Mouse (Mus musculus) megakaryocyte, embryonic 14.5 days (primary cell): ENCODE results near the gene Mfn1. TPM values are rescaled to one million over a fixed set of nuclear protein-coding genes. Genes with fewer than 3 reads are reported as not detected.
A peak's percentile ranks its signal among the peaks of the same experiment; 100 is the strongest.

Experiments
- H3K27me3 ChIP-seq: replicated peaks from 2 replicates; pipeline ENCODE3; 2012; ENCODE audit warnings: inconsistent platforms
- H3K36me3 ChIP-seq: replicated peaks from 2 replicates; pipeline ENCODE3; 2012; ENCODE audit warnings: low read length, inconsistent platforms, mixed read lengths
- H3K4me1 ChIP-seq: 2 replicates; pipeline ENCODE4 v1.6.1; 2012; ENCODE audit warnings: inconsistent platforms
- H3K4me3 ChIP-seq: replicated peaks from 2 replicates; pipeline ENCODE3; 2012; ENCODE audit warnings: moderate library complexity, mild to moderate bottlenecking, inconsistent platforms
- H3K9me3 ChIP-seq: 2 replicates; pipeline ENCODE4 v1.6.1; 2012; ENCODE audit warnings: inconsistent platforms
- FLI1 ChIP-seq: IDR thresholded peaks from 2 replicates; pipeline ENCODE4 v1.6.1; 2012; ENCODE audit warnings: low read length, inconsistent platforms, mixed read lengths
- GATA1 ChIP-seq: IDR thresholded peaks from 3 replicates; pipeline ENCODE4 v1.6.1; 2012; ENCODE audit warnings: mixed read lengths, low read length, inconsistent platforms, borderline replicate concordance
- polyA plus RNA-seq: library from polyadenylated mRNA; stranded (reverse); fragments of >175 nt; gene quantifications from 2 replicates; pipeline ENCODE4 v1.2.3, GENCODE M21; 2012; ENCODE audit warnings: low replicate concordance; ENCODE audit not compliant: insufficient read depth

Gene Mfn1
- polyA plus RNA-seq, 1 experiment = 2.7 TPM

- Histone ChIP-seq H3K27me3 (no peaks in the 10 kb centered on the region), H3K36me3 (peaks cover 85% of the 10 kb centered on the region), H3K9me3 (peaks cover 4% of the 10 kb centered on the region), H3K4me1 (peaks cover 4% of the 10 kb centered on the region; the same call in 1 of the 2 replicates), H3K4me3 (no peak overlapping the region)
- no peak for TF ChIP-seq FLI1
- TF ChIP-seq GATA1 = no peak
Measured at GRCm38 (mm10) chr3:32563401-32563800, 34.1 kb downstream of the Mfn1 start.

GRCm38 (mm10) chr3:32573086-32573485 is 43.8 kb downstream of the Mfn1 start:
- Histone ChIP-seq H3K4me3 (no peak overlapping the region), H3K4me1 (no peaks in the 10 kb centered on the region), H3K9me3 (peaks cover 7% of the 10 kb centered on the region), H3K36me3 (peaks cover 90% of the 10 kb centered on the region), H3K27me3 (no peaks in the 10 kb centered on the region)
- no peak for TF ChIP-seq GATA1
- no peak for TF ChIP-seq FLI1

- Histone ChIP-seq H3K4me3 (no peak overlapping the region), H3K9me3 (no peaks in the 10 kb centered on the region), H3K4me1 (no peaks in the 10 kb centered on the region), H3K27me3 (no peaks in the 10 kb centered on the region), H3K36me3 (peaks cover 89% of the 10 kb centered on the region)
- no peak for TF ChIP-seq GATA1
- no peak for TF ChIP-seq FLI1
Measured at GRCm38 (mm10) chr3:32573881-32574280, 44.6 kb downstream of the Mfn1 start.

DNA sequence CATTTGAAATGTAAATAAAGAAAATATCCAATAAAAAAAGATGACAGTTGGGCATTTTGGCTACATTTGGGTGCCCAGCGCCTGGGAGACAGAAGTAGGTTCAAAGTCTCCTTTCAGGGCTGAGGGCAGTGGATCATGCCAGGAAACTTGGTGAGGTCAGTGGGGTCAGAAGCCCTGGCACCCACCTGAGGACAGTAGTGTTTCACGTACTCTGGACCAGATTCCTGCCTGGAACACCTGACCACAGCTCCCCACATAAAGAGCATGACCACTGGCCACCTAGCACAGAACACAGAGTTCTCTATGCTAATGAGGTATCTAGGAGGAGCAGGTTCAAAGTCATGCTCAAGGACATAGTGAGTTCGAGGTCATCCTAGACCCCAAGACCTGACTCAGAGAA is 45.9 kb downstream of the Mfn1 start:
- Histone ChIP-seq H3K4me1 (peaks cover 3% of the 10 kb centered on the region), H3K36me3 (peaks cover 83% of the 10 kb centered on the region), H3K9me3 (no peaks in the 10 kb centered on the region), H3K4me3 (no peak overlapping the region), H3K27me3 (no peaks in the 10 kb centered on the region)
- no peak for TF ChIP-seq GATA1
- TF ChIP-seq FLI1 = no peak

DNA sequence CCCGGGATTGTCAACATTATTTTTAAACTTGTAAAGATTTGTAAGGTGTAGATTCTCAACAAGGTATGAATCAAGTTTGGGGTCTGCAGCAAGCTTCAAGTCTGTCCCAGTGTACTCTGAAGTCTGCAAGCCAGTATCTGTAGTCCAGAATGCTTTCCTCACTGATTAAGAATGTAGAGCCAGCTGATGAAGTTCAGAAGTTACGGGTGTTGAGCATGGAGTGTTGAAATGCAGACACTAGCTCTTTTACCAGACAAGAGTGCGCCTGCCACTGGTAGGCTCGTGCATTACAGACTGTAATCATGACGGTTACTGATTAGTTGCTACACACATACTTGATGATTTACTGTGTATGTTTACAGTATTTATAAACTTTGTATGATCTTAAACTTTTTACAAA is 49.5 kb downstream of the Mfn1 start:
- Histone ChIP-seq H3K9me3 (no peaks in the 10 kb centered on the region), H3K36me3 (peaks cover 76% of the 10 kb centered on the region), H3K27me3 (no peaks in the 10 kb centered on the region), H3K4me1 (peaks cover 39% of the 10 kb centered on the region), H3K4me3 (no peak overlapping the region)
- TF ChIP-seq GATA1 (no peak), FLI1 (no peak)

GRCm38 (mm10) chr3:32580738-32581137 is 51.5 kb downstream of the Mfn1 start:
- Histone ChIP-seq H3K4me3 (no peak overlapping the region), H3K4me1 (peaks cover 39% of the 10 kb centered on the region), H3K36me3 (peaks cover 74% of the 10 kb centered on the region), H3K9me3 (no peaks in the 10 kb centered on the region), H3K27me3 (no peaks in the 10 kb centered on the region)
- TF ChIP-seq FLI1 = no peak
- TF ChIP-seq GATA1 = no peak

DNA sequence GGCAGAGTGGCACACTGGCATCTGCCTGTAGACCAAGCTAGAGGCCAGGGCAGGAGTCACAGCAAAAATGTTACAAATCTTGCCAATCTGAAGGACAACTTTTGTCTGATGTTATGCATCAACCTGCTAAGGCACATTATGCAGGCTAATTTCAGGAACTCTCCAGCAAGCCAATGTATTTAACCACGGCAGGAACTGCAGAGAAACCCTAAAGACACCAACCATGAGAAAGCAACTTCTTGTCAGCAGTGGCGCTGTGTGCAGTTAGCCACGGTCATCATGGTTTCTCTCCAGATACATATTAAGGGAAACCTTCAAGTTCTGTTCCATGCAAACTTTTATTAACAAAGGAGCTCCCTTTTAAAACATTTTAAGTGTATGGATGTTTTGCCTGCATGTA is 52.6 kb downstream of the Mfn1 start:
- no peak for TF ChIP-seq GATA1
- H3K36me3 ChIP-seq = peaks cover 67% of the 10 kb centered on the region
- H3K27me3 ChIP-seq = no peaks in the 10 kb centered on the region

GRCm38 (mm10) chr3:32583489-32583888 is 54.2 kb downstream of the Mfn1 start:
- H3K9me3 ChIP-seq = no peaks in the 10 kb centered on the region
- H3K36me3 ChIP-seq = peaks cover 68% of the 10 kb centered on the region
- no peak overlapping the region for H3K4me3 ChIP-seq
- peaks cover 39% of the 10 kb centered on the region for H3K4me1 ChIP-seq
- no peak for TF ChIP-seq FLI1
- TF ChIP-seq GATA1 = no peak
- no peaks in the 10 kb centered on the region for H3K27me3 ChIP-seq

More for the DNA sequence above, 52.6 kb downstream of the Mfn1 start:
- Histone ChIP-seq H3K4me3 (peak overlapping the region; percentile 42), H3K4me1 (peaks cover 39% of the 10 kb centered on the region), H3K9me3 (no peaks in the 10 kb centered on the region)

GRCm38 (mm10) chr3:32586274-32586673 is 57.0 kb downstream of the Mfn1 start:
- no peak for TF ChIP-seq FLI1
- no peak for TF ChIP-seq GATA1
- no peaks in the 10 kb centered on the region for H3K27me3 ChIP-seq
- H3K36me3 ChIP-seq = peaks cover 78% of the 10 kb centered on the region
- no peaks in the 10 kb centered on the region for H3K9me3 ChIP-seq
- peaks cover 39% of the 10 kb centered on the region for H3K4me1 ChIP-seq
- H3K4me3 ChIP-seq = no peak overlapping the region

DNA sequence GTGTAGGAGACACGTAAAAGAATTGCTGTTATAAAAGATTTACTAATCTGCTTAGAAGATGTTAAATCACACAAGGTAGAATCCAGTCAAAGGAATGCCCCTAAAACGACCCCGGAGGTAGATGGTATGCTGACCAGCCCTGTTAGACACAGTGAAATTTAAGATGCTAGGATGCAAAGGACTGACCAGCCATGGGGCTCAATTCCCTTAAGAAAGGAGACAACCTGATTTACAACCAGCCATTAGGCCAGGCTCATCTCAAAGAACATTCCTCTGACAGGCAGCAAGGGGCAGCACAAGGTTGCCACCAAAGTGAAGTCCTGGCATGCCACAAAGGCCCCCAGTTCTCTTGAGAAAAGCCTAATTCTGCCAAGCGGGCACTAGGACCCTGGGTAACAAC is 65.8 kb downstream of the Mfn1 start:
- TF ChIP-seq FLI1 (no peak), GATA1 (no peak)
- no peak overlapping the region for H3K4me3 ChIP-seq

DNA sequence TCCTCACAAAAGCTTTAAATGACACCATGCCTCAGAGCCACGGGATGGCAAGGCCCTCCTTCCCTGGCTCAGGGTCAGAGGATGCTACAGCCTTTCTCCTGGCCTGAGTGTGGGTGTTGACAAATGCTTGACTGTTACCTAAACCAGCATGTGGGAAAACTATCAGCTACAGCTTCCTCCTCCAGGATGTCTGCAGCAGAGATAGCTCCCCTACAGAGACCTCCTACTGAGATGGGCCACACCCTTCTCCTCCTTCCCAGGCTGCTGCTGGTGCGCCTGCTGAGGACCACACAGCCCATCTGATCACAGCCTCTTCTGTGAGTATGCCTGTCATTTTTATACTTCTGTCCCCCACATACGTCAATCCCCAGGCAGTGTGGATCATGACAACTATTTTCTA is 70.1 kb downstream of the Mfn1 start:
- TF ChIP-seq GATA1 (no peak; the same call in 2 of the 3 replicates), FLI1 (no peak)
- H3K36me3 ChIP-seq = peaks cover 38% of the 10 kb centered on the region

More for the DNA sequence above, 65.8 kb downstream of the Mfn1 start:
- H3K9me3 ChIP-seq = 0 out of 2 replicates have a peak, but pooled peaks cover 1% of the 10 kb centered on the region
- peaks cover 46% of the 10 kb centered on the region for H3K4me1 ChIP-seq
- H3K36me3 ChIP-seq = peaks cover 27% of the 10 kb centered on the region
- no peaks in the 10 kb centered on the region for H3K27me3 ChIP-seq

More for the DNA sequence above, 70.1 kb downstream of the Mfn1 start:
- Histone ChIP-seq H3K27me3 (no peaks in the 10 kb centered on the region), H3K9me3 (peaks cover 20% of the 10 kb centered on the region), H3K4me3 (peak overlapping the region; percentile 59), H3K4me1 (peaks cover 49% of the 10 kb centered on the region)
